Mouse (Mus musculus) frontal cortex, postnatal 14 days (tissue): Measurements from ENCODE around the gene Itpkb.
A peak's percentile ranks its signal among the peaks of the same experiment; 100 is the strongest.

Experiments used
- DNase-seq, 2 experiments: peaks; one replicate each; pipeline ENCODE4 v3.0.0; 2022; ENCODE audit warnings: low spot score in 2 of 2

Itpkb gene

DNA sequence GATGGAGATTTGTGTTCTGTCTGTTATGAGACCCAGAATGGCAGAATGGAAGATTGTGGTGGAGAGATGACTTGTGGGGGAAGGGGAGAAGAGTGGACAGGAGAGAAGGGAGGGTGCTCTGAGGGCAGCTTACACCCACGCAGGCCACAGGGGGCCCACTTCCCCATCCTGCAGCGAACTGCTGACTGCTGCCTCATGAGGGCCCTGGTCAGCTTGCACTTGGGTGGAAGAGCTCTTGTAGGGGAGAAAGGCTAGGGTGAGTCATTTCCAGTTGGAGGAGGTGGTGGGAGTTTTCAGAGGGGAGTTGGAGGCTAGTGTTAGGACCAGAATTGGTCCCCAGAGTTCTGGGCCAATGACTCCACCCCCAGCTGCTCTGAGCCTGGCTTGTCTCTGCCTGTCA lies 86.8 kb downstream of the Itpkb start:
- no peak for DNase-seq

DNA sequence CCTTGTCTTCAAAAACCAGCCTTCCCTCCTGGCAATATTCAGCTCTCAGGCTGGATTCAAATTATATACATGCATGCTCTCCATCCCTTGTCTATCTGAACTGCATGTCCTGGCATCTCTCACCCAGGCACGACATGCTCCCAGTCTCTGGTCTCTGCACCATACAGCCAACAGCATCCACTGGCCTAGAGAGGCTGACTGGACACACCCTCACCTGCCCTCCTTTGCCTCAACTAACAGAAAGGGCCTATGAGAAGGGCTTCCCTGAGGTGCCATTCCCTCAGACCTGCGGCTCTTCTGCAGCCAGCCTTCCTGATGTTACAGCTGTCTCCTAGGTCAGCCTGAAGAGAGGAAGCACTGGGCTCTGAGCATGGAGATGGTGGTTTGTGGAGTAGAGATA lies 88.8 kb downstream of the Itpkb start:
- DNase-seq, result no peak

GRCm38 (mm10) chr1:180420496-180421164 lies 90.3 kb downstream of the Itpkb start:
- no peak for DNase-seq

DNA sequence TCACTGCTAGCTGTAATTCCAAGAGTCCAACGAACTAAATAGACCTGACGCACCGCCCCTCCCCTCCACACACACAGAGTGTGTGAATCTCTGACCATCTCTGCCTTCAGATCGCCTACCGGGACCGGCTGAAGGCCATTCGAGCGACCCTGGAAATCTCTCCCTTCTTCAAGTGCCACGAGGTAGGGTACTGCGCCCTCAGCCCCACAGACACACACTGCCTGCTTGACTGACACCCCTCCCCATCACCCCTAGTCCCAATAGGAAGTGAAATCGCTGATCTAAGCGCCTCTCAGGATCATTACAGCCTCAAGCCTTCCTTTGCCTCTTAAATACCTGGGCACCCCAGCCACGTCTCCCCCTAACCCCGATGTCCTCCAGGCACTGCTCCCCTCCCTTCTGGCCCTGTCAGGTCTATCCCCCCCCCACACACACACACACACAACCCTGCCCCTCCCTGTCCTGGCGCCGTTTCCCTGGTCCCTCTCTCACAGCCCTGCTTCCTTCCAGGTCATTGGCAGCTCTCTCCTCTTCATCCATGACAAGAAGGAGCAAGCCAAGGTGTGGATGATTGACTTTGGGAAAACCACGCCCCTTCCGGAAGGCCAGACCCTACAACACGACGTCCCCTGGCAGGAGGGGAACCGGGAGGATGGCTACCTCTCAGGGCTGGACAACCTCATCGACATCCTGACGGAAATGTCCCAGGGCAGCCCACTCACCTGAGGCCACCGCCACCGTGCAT lies 91.1 kb downstream of the Itpkb start:
- DNase-seq, result no peak

DNA sequence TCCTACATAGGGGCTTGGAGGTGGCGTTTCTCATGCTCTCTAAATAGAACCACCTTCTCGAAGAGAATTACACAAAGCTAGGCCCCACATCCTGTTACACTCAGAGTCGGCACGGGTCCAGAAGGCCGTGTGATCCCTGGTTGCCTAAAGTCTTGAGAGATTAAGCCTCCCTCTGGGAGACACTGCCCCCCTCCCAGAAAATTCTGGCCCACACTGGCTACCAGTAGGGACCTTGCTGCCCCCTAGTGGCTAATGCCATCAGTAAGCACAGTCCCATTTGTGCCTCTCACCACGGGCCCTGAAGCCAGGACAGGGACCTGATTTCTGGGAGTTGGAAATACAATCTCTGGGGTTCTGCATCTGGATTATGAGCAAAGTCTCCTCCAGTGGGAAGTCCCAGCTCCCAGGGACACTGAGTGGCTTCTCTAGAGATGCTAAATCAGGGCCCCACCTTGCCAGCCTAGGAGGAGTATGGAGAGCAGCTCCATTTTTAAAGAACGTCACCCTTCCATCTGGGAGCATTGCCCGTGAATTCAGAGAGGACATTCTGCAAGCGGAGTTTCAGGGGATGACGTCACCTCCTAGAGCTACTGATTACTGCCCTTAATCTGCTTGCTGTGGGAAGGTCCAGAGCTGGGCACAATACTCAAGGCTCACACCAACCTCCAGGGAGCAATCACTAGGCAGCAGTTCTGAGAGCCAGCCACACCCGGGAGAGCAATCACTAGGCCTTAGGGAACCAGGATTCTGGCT lies 92.0 kb downstream of the Itpkb start:
- peak in 1 of 2 experiments; percentile 62 for DNase-seq

- no peak for DNase-seq
Observed at GRCm38 (mm10) chr1:180423008-180423639, 92.8 kb downstream of the Itpkb start.

- DNase-seq, result no peak
Observed at GRCm38 (mm10) chr1:180423931-180424330, 93.6 kb downstream of the Itpkb start.

GRCm38 (mm10) chr1:180426405-180426804 lies 96.1 kb downstream of the Itpkb start:
- no peak for DNase-seq

DNA sequence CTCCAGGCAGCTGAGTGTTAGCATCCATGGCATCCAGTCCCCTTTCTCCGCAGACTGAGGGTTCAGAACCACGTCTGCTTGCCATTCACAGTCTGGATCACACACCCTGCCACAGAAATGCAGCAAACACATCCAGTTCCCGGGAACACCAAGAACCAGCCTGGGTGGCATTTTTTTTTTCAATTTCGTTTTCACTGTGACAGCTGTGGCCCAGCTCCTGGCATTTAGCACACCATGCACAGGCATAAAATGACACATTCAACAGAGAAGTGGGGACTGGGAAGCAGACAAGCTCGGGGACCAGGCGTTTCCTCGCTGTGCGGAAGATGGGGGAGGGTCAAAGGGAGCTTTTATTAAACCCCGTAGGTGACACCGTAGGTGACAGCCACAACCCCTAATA lies 97.4 kb downstream of the Itpkb start:
- DNase-seq, result peak in 1 of 2 experiments; percentile 36

DNA sequence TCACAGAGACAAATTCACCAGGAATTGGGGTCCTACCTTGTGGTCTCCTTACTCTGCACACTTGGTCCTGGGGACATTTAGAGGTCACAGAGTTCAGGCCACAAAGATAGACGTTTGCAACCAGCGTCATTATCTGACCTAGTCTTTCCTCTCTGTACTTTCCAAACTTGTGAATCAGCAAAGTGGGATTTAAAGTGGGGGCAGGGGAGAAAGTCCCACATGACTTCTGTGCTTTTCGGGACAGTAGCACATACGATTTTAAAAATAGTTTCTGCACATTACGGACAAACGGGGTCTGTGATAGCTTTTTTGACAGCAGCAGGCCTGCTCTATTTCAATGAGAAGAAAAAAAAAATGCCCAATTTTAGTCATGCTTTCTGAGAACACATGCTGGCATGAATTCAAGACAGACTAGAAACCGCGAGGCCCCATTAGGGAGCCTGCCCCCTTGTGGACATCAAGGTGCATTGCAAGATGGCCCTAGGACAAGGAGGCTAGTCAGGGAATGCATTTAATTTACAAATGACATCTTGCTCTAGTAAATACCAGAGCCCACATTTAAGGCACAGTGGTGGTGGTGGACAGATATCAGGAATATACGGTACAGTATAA lies 97.9 kb downstream of the Itpkb start:
- DNase-seq, result peak in 1 of 2 experiments; percentile 40

DNA sequence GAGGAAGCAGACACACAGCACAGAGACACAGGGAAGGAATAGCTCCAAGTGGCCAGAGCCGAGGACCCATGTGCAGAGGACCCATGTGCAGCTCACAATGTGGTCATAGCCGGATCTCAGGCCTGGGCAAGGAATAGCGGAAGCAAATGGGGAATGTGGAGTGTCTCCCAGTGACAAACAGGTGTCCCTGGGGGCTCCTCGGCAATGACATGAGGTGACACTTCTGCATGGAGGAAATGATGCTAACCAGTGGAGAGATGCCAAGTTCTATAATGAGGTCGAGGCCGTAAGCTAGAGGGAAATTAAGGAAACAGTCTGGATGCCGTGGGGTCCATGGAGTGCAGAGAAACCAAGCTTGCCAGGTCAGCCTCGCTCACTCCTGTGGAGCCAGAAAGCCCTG lies 98.6 kb downstream of the Itpkb start:
- no peak for DNase-seq

DNA sequence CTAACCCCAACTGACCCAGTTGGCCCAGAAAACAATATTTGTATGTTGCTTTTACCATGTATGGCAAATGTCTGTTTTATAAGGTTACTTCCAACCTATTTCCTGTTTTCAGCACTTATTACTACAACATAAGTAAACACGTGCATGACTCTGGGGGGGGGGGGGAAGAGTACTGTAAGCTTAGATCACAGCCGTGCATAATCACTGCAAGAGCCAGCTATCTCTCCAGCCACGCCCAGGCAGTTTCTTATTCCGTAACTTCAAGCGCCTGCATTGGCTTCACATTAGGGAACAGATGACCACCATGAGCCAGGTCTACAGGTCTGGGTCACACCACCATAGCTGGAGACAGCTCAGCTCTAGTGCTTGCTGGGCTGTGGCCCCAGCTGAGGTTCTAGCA lies 99.5 kb downstream of the Itpkb start:
- no peak for DNase-seq

GRCm38 (mm10) chr1:180431833-180432232 lies 101.5 kb downstream of the Itpkb start:
- peak in 1 of 2 experiments; percentile 36 for DNase-seq

DNA sequence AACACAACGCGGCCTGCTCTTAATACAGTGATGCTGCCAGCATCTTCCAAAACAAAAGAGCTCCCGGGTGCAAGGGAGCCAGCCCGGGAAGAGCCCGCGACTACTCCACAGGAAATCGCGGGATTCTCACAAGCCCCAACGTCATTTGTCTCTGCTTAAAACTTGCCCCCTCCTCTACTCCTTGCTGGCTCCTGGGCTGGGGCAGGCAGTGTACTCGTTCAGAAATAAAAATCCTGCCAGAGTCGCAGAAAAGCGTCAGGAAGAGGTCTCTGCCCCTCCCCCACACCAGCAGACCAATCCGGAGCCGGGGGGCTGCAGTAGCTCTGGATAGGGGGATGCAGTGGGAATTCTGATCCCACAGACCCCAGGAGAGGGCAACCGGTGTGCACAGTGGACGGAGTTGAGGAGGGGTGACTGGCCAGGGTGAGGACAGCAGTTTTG lies 102.8 kb downstream of the Itpkb start:
- DNase-seq, result no peak

DNA sequence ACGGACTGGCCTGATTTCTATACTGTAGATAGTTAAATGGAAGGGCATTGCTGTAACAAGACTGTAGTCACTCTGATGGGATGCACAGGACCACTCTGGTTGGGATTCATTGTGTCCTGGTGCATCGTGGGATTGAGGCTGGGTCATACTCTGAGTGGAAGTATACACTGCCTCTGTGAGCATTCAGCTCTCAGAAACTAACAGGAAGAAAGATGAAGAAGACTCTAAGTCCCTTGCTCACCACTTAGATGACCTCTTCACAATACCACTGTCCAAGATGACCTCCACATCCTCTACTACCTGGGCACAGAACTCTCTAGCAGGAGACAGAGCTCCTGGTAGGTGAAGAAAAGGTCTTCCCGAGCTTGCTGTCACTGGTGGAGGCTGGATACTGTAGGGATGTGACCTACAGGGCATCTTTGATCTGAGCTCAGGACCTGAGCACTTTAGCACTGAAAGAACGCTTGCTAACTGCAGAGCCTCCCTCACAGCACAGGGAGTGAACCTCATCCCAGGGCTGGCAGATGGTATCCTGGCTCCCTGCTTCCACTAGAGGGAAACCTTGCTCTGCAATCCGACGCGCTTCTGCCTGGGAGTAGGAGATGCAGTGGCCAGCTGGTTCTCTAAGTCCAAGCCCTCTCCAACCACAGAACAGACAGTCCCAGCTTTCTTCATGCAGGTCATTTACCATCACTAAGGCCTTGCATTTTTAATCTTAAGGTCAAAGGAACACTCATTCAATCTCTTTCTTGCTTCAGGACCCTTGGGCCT lies 103.7 kb downstream of the Itpkb start:
- peak in 1 of 2 experiments; percentile 56 for DNase-seq

- DNase-seq, result no peak
Observed at GRCm38 (mm10) chr1:180434925-180435324, 104.6 kb downstream of the Itpkb start.

DNA sequence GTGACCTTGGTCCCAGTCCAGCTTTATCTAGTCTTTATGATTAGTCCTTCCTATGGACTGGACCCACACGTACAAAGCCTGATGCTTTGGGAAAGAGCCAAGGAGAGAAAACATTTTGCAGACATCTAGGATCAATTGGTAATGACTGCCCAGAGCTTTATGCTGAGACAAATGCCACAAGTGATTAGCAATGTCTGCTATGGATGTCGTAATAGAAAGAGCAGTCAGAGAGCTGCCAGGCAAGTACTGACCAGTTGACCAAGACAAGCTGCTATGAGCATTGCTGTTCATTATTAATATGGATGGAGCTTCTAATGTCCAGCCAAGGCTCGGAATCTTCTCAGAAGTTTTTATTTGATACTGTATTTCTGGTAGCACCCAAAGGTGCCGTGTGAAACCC lies 109.2 kb downstream of the Itpkb start:
- DNase-seq, result no peak

DNA sequence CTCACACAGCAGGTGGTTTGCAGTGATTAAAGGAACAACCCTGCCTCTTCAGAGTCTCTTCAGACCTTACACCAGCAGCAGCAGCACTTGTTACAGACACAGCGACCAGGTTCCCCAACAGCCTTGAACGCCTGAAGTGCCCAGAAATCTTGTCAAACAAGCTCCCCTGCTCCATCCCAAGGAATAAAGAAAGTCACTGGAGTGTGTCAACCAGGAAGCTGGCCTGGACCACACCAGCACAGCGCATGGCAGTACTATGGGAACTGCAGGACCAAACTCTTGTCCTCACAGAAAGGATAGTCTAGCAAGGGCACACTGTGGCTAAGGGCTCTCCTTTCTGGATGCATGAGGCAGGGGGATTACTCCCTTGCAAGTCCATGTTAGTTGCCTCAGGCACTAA lies 114.1 kb downstream of the Itpkb start:
- DNase-seq, result no peak

GRCm38 (mm10) chr1:180449641-180450040 lies 119.4 kb downstream of the Itpkb start:
- DNase-seq, result no peak

DNA sequence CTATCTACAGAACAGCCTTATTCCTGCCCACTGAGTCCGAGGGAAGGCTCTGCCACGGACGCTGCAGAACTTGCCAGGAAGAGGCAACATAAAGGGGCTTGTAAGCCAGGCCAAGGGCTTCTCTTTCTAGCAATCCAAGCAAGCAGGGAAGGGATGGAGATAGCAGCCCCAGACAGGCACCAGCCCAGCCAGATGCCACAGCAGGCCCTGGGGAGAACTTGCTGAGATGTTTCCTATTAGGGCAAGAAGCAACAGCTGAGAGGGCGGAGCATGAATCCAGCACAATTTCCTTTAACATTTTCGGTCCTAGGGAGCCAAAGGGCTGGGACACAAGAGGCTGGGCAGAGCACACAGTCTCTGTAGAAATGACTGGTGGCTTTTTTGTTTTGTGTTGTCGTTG lies 128.0 kb downstream of the Itpkb start:
- DNase-seq, result no peak

DNA sequence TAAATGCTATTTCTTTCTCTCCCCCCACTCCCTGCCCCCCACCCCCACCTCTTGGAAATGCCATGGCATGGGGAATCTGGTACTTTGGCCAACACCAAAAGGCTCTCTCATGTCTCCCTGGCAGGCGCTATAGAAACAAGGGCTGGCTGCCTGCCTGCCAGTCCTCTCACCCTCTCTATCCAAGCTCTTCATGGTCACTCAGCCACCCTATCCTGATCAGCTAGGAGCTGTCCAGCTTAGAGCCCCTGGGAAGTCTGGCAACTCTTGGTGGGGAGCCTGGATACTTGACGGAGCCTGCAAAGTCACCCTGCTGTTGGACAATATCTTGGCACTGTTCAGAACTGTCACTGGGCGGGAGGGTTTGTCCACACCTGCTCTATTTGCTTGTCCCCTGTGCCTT lies 128.4 kb downstream of the Itpkb start:
- no peak for DNase-seq
